Mouse (Mus musculus): Measurements from ENCODE around the gene Smarca2. TPM values are rescaled to one million over a fixed set of nuclear protein-coding genes. Genes with fewer than 3 reads are reported as not detected.

Gene Smarca2
- polyA plus RNA-seq (2015; fragmentation: Illumina TruSeq; extraction: RNeasy Lipid Tissue Mini Kit (QIAGEN cat#74804); ENCODE audit: insufficient read depth, low replicate concordance), result 98.8 TPM

GRCm38 (mm10) chr19:26604755-26605300 is at the start of gene Smarca2:
Gene Smarca2 (plus strand): TSS chr19:26605050.

